Mouse (Mus musculus): ENCODE data around the gene Cyp27a1. TPM values are rescaled to one million over a fixed set of nuclear protein-coding genes. Genes with fewer than 3 reads are reported as not detected.

The Cyp27a1 gene
- polyA plus RNA-seq, 1 experiment from 2014 or later: 10.8 TPM

DNA sequence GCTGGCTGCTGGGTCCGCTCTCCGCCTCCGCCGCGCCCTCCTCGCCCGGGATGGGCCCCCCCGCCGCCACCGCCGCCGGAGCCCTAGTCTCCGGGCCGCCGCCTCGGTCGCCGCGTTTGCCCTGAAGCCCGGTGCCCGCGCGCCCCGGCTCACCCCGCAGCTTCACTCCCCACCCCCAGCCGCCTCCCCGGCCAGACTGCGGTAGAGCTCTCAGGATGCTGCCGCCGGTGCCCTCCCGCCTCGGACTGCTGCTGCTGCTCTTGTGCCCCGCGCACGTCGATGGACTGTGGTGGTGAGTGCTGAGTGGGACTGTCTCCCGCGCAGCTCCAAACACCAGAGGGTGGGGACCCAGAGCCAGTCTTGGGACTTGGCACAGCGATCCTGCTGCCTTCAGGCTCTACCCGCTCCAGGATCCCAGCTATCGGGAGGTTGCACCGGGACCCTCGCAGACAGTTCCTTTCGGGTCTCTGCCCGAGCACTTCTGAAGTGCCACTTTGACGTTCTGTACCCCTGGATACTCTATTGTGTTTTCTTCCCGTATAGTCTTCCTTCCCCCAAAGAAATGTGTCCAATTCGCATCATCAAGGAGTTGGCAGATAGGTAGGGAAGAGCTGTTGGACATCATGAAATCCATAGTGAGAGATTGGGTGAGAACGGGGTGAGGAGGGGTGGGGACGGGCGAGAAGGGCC, 58.7 kb downstream of the Cyp27a1 start:
- Histone ChIP-seq H3K27ac (no peak overlapping the region), H3K27me3 (ENCODE audit: insufficient read depth, low read length) (peaks cover 40% of the 10 kb centered on the region), H3K4me2 (ENCODE audit: low read length) (peak overlapping the region; percentile 89), H3K9me3 (replicated peaks; ENCODE audit: low read length) (no peaks in the 10 kb centered on the region), H3K36me3 (ENCODE audit: insufficient read depth, low read length) (no peaks in the 10 kb centered on the region), H3K4me1 (replicated peaks; ENCODE audit: insufficient read depth, low read length) (peaks cover 19% of the 10 kb centered on the region), H3K9ac (ENCODE audit: low read depth, low read length) (0 out of 2 replicates have a peak overlapping the region, but pooled peaks have one; percentile 31), H3K4me3 (replicated peaks; ENCODE audit: low read depth, low read length) (peak overlapping the region; percentile 44)
- WGBS: 1% methylated on average over 38 of the region's 51 CpGs
- no peak for ATAC-seq (replicated peaks; ENCODE audit: low FRiP score, low read depth)
- no peak for TF ChIP-seq CTCF (IDR thresholded peaks at IDR 0.05; ENCODE audit: low read depth)
- DNase-seq (ENCODE audit: low spot score): no peak

DNA sequence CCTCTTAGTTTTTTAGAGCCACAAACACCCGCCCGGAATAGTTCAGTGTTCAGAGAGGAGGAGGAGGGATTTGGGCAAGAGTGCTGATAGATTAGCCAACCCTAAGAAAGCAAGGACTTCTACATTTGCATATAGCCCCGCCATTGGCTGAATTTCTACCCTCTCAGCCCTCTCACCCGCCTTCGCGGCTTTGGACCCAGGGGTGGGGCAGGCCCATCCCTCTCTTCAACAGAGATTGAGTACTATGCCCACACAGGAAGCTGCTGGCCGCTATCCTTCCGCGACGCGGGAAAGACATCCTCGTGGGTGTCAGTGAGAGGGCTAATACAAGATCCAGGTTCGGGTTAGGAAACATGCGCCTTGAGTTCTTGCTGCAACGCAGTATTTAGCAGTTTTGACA, 59.8 kb downstream of the Cyp27a1 start:
- no peak for TF ChIP-seq CTCF (IDR thresholded peaks at IDR 0.05; ENCODE audit: low read depth)
- peak; percentile 82 for ATAC-seq (replicated peaks; ENCODE audit: low FRiP score, low read depth)
- peaks cover 40% of the 10 kb centered on the region for H3K27me3 ChIP-seq (ENCODE audit: insufficient read depth, low read length)

GRCm38 (mm10) chr1:74774062-74774461, 60.7 kb downstream of the Cyp27a1 start:
- 14% methylated on average over 7 of the region's 7 CpGs for WGBS
- Histone ChIP-seq H3K9ac (ENCODE audit: low read depth, low read length) (no peak overlapping the region), H3K27me3 (ENCODE audit: insufficient read depth, low read length) (peaks cover 35% of the 10 kb centered on the region), H3K27ac (no peak overlapping the region), H3K36me3 (ENCODE audit: insufficient read depth, low read length) (no peaks in the 10 kb centered on the region), H3K4me3 (replicated peaks; ENCODE audit: low read depth, low read length) (no peak overlapping the region), H3K9me3 (replicated peaks; ENCODE audit: low read length) (no peaks in the 10 kb centered on the region), H3K4me1 (replicated peaks; ENCODE audit: insufficient read depth, low read length) (peaks cover 19% of the 10 kb centered on the region), H3K4me2 (ENCODE audit: low read length) (no peak overlapping the region)
- DNase-seq (ENCODE audit: low spot score) (no peak), ATAC-seq (replicated peaks; ENCODE audit: low FRiP score, low read depth) (no peak)
- no peak for TF ChIP-seq CTCF (IDR thresholded peaks at IDR 0.05; ENCODE audit: low read depth)

More for the DNA sequence above, 59.8 kb downstream of the Cyp27a1 start:
- peak; percentile 97 for DNase-seq (ENCODE audit: low spot score)
- Histone ChIP-seq H3K4me3 (replicated peaks; ENCODE audit: low read depth, low read length) (peak overlapping the region; percentile 44; the same call in 1 of the 2 replicates), H3K36me3 (ENCODE audit: insufficient read depth, low read length) (no peaks in the 10 kb centered on the region), H3K9ac (ENCODE audit: low read depth, low read length) (no peak overlapping the region), H3K9me3 (replicated peaks; ENCODE audit: low read length) (no peaks in the 10 kb centered on the region), H3K4me2 (ENCODE audit: low read length) (peak overlapping the region; percentile 89), H3K4me1 (replicated peaks; ENCODE audit: insufficient read depth, low read length) (peaks cover 19% of the 10 kb centered on the region), H3K27ac (no peak overlapping the region)
- WGBS: under 1% methylated on average over 15 of the region's 15 CpGs

DNA sequence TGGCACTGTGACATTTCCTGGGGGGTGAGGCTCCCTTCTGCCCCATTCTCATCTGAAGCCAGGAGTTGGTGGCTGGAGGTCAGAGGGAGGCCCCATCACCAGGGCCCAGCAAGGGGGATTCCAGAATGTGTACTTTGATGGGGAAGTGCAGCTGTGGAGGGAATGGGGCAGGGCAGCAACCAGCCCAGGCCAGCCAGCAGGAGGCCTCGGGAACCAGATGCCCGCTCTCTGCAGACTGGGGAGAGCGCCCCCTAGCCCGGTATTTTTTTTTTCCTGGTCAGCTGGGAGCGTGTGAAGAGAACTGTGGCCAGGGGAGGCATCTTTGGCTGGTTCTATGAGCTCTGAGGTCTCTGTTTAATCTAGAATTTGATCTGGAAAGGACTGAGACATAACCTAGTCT, 62.4 kb downstream of the Cyp27a1 start:
- H3K36me3 ChIP-seq (ENCODE audit: insufficient read depth, low read length): no peaks in the 10 kb centered on the region
- H3K4me2 ChIP-seq (ENCODE audit: low read length): no peak overlapping the region
- H3K9me3 ChIP-seq (replicated peaks; ENCODE audit: low read length): no peaks in the 10 kb centered on the region
- H3K4me1 ChIP-seq (replicated peaks; ENCODE audit: insufficient read depth, low read length): peaks cover 17% of the 10 kb centered on the region
- no peak overlapping the region for H3K9ac ChIP-seq (ENCODE audit: low read depth, low read length)
- WGBS: 22% methylated on average over 5 of the region's 5 CpGs
- no peak overlapping the region for H3K4me3 ChIP-seq (replicated peaks; ENCODE audit: low read depth, low read length)
- TF ChIP-seq CTCF (IDR thresholded peaks at IDR 0.05; ENCODE audit: low read depth): peak; percentile 52
- no peak for ATAC-seq (replicated peaks; ENCODE audit: low FRiP score, low read depth)
- no peak overlapping the region for H3K27ac ChIP-seq
- H3K27me3 ChIP-seq (ENCODE audit: insufficient read depth, low read length): peaks cover 27% of the 10 kb centered on the region
- no peak for DNase-seq (ENCODE audit: low spot score)

GRCm38 (mm10) chr1:74778934-74779486, 65.6 kb downstream of the Cyp27a1 start:
- no peaks in the 10 kb centered on the region for H3K9me3 ChIP-seq (replicated peaks; ENCODE audit: low read length)
- TF ChIP-seq CTCF (IDR thresholded peaks at IDR 0.05; ENCODE audit: low read depth): no peak
- H3K9ac ChIP-seq (ENCODE audit: low read depth, low read length): no peak overlapping the region
- H3K27me3 ChIP-seq (ENCODE audit: insufficient read depth, low read length): peaks cover 33% of the 10 kb centered on the region
- no peak for DNase-seq (ENCODE audit: low spot score)
- H3K4me1 ChIP-seq (replicated peaks; ENCODE audit: insufficient read depth, low read length): peaks cover 4% of the 10 kb centered on the region; the same call in 1 of the 2 replicates
- H3K4me3 ChIP-seq (replicated peaks; ENCODE audit: low read depth, low read length): no peak overlapping the region
- H3K36me3 ChIP-seq (ENCODE audit: insufficient read depth, low read length): no peaks in the 10 kb centered on the region
- no peak overlapping the region for H3K4me2 ChIP-seq (ENCODE audit: low read length)
- 56% methylated on average over 3 of the region's 3 CpGs for WGBS
- no peak for ATAC-seq (replicated peaks; ENCODE audit: low FRiP score, low read depth)
- no peak overlapping the region for H3K27ac ChIP-seq

GRCm38 (mm10) chr1:74782045-74782444, 68.7 kb downstream of the Cyp27a1 start:
- Histone ChIP-seq H3K9ac (ENCODE audit: low read depth, low read length) (no peak overlapping the region), H3K4me2 (ENCODE audit: low read length) (no peak overlapping the region), H3K4me1 (replicated peaks; ENCODE audit: insufficient read depth, low read length) (peaks cover 9% of the 10 kb centered on the region; the same call in 1 of the 2 replicates), H3K4me3 (replicated peaks; ENCODE audit: low read depth, low read length) (no peak overlapping the region), H3K36me3 (ENCODE audit: insufficient read depth, low read length) (no peaks in the 10 kb centered on the region), H3K9me3 (replicated peaks; ENCODE audit: low read length) (no peaks in the 10 kb centered on the region; the same call in 1 of the 2 replicates), H3K27ac (no peak overlapping the region), H3K27me3 (ENCODE audit: insufficient read depth, low read length) (peaks cover 54% of the 10 kb centered on the region)
- ATAC-seq (replicated peaks; ENCODE audit: low FRiP score, low read depth) (no peak), DNase-seq (ENCODE audit: low spot score) (no peak)
- WGBS: 19% methylated on average over 14 of the region's 14 CpGs
- TF ChIP-seq CTCF (IDR thresholded peaks at IDR 0.05; ENCODE audit: low read depth): no peak

Data from kidney, postnatal 0 days (tissue).